Mouse (Mus musculus): Measurements from ENCODE around the gene Pex6. TPM values are rescaled to one million over a fixed set of nuclear protein-coding genes. Genes with fewer than 3 reads are reported as not detected.

Pex6 gene
- polyA plus RNA-seq, 1 experiment from 2014 or later = 21.9 TPM

DNA sequence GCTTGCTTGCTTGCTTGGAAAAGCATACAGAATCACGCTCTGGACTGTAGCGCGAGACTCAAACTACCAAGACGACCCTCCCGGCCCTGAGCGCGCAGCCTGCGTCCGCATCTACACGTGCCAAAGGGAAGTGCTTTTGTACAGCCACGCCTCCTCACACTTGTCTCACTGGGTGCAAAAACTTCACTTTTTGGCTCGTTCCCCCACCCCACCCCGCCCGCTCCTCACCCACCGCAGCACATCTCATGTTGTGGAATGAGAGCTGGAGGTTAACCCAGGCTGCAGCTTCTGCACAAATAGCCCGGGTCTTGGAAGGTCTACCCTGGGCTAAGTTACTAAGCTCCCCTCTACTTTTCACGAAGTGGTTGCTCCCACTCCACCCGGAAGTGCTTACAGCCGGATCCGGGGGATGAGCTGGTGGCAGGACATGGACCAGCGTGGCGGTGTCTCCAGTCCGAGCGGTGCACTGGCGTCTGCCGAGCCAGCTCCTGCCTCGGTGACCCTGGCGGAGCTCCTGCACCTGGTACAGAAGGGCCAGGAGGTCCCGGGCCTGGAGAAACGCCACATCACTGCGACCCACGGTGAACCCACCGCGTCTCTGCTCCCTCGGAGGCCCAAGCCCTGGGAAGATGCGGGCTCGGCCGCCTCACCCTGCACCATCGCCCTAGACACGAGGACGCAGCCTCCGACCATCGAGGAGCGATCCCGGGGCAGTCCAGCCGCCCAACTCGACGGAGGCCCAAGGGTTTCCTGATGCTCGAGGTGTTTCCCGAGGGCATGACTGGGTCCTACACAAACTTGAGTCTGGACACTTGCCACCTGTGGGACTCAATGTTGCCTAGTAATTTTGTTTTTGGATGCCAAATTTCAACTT is 61.4 kb downstream of the Pex6 start, which contains the start of gene 2310039H08Rik:
2310039H08Rik (plus strand) TSS at position 232 of the 874 bp plus-strand sequence.
- H3K36me3 ChIP-seq = peaks cover 36% of the 10 kb centered on the region
- under 1% methylated on average over 50 of the region's 50 CpGs for WGBS
- no peaks in the 10 kb centered on the region for H3K27me3 ChIP-seq (ENCODE audit: insufficient read depth, poor library complexity, severe bottlenecking)
- peak within 1 kb of the TSS; percentile 87 for H3K4me3 ChIP-seq
- no peaks in the 10 kb centered on the region for H3K9me3 ChIP-seq
- peaks cover 21% of the 10 kb centered on the region for H3K4me1 ChIP-seq
- peak within 1 kb of the TSS; percentile 90 for H3K27ac ChIP-seq
- peak; percentile 95 for DNase-seq (ENCODE audit: low spot score)

DNA sequence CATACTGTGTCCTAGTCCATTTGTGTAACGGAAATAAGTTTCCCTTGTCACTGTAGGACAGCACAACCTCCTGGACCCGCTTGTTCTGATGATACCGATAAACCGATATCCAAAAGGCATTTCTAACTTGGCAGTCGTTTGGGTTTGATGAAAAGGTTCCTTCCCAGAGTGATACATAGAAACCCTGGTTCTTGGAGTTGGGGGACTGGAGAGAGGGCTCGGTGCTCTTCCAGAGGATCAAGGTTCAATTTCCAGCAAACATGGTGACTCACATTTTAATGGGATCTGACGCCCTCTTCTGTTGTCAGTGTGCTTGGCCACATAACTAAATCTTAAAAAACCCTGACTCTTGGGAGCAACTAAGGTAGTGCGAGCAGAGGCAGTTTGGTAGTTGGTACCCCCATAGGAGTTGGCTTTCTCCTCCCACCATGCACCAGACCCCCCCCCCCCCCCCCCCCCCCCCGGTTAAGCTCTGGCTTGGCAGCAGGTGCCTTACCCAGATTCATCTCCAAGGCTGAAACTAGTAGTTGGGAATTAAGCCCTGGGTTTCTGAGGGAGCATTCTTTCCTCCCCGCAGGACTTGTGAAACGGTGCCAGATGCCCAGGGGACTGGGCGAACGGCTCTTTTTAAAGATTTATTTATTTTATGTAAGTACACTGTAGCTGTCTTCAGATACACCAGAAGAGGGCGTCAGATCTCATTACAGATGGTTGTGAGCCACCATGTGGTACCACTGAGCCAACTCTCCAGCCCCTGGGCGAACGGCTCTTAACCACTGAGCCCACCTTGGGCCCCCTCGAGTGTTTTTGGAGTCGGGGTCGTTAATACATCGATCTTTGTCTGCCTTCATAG is 62.2 kb downstream of the Pex6 start:
- Histone ChIP-seq H3K4me1 (peaks cover 16% of the 10 kb centered on the region), H3K36me3 (peaks cover 45% of the 10 kb centered on the region)
- WGBS = 9% methylated on average over 19 of the region's 20 CpGs

DNA sequence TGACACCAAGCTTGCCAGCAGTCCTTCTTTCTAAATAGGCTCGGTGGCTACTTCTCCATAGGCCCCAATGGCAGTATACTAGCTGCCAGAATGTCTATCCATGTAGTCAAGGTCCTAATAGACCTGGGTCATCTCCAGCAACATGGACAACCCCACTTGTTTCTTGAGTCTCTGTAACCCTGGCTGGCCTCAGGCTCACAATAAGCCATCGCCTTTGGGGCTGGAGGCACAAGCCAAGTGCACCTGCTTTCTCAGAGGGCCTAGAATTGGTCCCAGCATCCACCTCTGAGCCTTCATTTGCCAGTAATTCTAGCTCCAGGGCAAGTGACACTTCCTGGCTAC is 62.8 kb downstream of the Pex6 start:
- Histone ChIP-seq H3K36me3 (peaks cover 51% of the 10 kb centered on the region), H3K9me3 (no peaks in the 10 kb centered on the region), H3K4me1 (peaks cover 16% of the 10 kb centered on the region), H3K27ac (no peak overlapping the region; the same call in 1 of the 2 replicates), H3K4me3 (peak overlapping the region; percentile 87), H3K27me3 (ENCODE audit: insufficient read depth, poor library complexity, severe bottlenecking) (no peaks in the 10 kb centered on the region)
- no peak for DNase-seq (ENCODE audit: low spot score)
- 50% methylated on average over 2 of the region's 2 CpGs for WGBS

More for the DNA sequence above, 62.2 kb downstream of the Pex6 start:
- Histone ChIP-seq H3K27ac (peak overlapping the region; percentile 90), H3K27me3 (ENCODE audit: insufficient read depth, poor library complexity, severe bottlenecking) (no peaks in the 10 kb centered on the region), H3K4me3 (peak overlapping the region; percentile 87), H3K9me3 (no peaks in the 10 kb centered on the region)
- no peak for DNase-seq (ENCODE audit: low spot score)

DNA sequence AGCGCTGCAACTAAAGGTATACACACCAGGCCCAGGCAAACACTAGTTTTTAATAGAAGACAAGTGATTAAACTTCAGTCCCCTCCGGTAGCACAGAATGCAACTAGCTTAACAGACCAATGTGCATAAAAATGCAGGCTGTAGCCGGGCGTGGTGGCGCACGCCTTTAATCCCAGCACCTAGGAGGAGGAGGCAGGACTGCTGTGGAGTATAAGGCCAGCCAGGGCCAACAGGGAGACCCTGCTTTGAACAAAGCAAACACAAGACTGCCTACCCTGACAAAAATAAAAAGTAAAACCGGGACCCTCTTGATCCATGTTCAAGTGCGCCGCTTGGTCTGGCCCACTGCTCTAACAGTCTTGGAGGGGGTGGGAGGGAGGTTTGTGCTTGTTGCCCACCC is 63.8 kb downstream of the Pex6 start:
- Histone ChIP-seq H3K27ac (no peak overlapping the region), H3K9me3 (no peaks in the 10 kb centered on the region), H3K36me3 (peaks cover 60% of the 10 kb centered on the region), H3K27me3 (ENCODE audit: insufficient read depth, poor library complexity, severe bottlenecking) (no peaks in the 10 kb centered on the region), H3K4me3 (no peak overlapping the region), H3K4me1 (peaks cover 16% of the 10 kb centered on the region)
- 93% methylated on average over 9 of the region's 9 CpGs for WGBS
- DNase-seq (ENCODE audit: low spot score) = no peak

Other genes with a start within 250 kb of the Pex6 start
- 0.09 and 0.14 TPM in 2 replicates for gene Ttbk1, start 223.8 kb upstream of the Pex6 start, polyA plus RNA-seq (2016; fragmentation: Nextera tagmentation; extraction: Ambion mirVana)
- 36.5 and 52.8 TPM in 2 replicates for gene Dnph1, start 214.8 kb upstream of the Pex6 start, polyA plus RNA-seq (2016; fragmentation: Nextera tagmentation; extraction: Ambion mirVana)
- gene Cul9, start 165.1 kb upstream of the Pex6 start, polyA plus RNA-seq (2016; fragmentation: Nextera tagmentation; extraction: Ambion mirVana) = 4.8 and 5.3 TPM in 2 replicates
- 10.9 and 15.7 TPM in 2 replicates for gene Srf, start 155.3 kb upstream of the Pex6 start, polyA plus RNA-seq (2016; fragmentation: Nextera tagmentation; extraction: Ambion mirVana)
- gene Ptk7, start 82.0 kb upstream of the Pex6 start, polyA plus RNA-seq (2016; fragmentation: Nextera tagmentation; extraction: Ambion mirVana) = 65.4 and 67.7 TPM in 2 replicates
- 21.1 and 22.5 TPM in 2 replicates for gene Klc4, start 65.4 kb upstream of the Pex6 start, polyA plus RNA-seq (2016; fragmentation: Nextera tagmentation; extraction: Ambion mirVana)
- gene Mrpl2, start 65.2 kb upstream of the Pex6 start, polyA plus RNA-seq (2016; fragmentation: Nextera tagmentation; extraction: Ambion mirVana) = 131 and 151 TPM in 2 replicates
- gene Cul7, start 61.1 kb upstream of the Pex6 start, polyA plus RNA-seq (2016; fragmentation: Nextera tagmentation; extraction: Ambion mirVana) = 44.8 and 51.3 TPM in 2 replicates
- gene Rrp36, start 37.1 kb upstream of the Pex6 start, polyA plus RNA-seq (2016; fragmentation: Nextera tagmentation; extraction: Ambion mirVana) = 46.3 and 61.0 TPM in 2 replicates
- gene Mea1, start 32.7 kb upstream of the Pex6 start, polyA plus RNA-seq (2016; fragmentation: Nextera tagmentation; extraction: Ambion mirVana) = 143 and 180 TPM in 2 replicates
- gene Klhdc3, start 30.5 kb upstream of the Pex6 start, polyA plus RNA-seq (2016; fragmentation: Nextera tagmentation; extraction: Ambion mirVana) = 152 and 167 TPM in 2 replicates
- 76.8 and 103 TPM in 2 replicates for gene Ppp2r5d, start 6.4 kb upstream of the Pex6 start, polyA plus RNA-seq (2016; fragmentation: Nextera tagmentation; extraction: Ambion mirVana)
- 0.83 and 2.3 TPM in 2 replicates for gene Gnmt, start 17.7 kb downstream of the Pex6 start, polyA plus RNA-seq (2016; fragmentation: Nextera tagmentation; extraction: Ambion mirVana)
- 63.2 and 68.4 TPM in 2 replicates for gene Cnpy3, start 40.8 kb downstream of the Pex6 start, polyA plus RNA-seq (2016; fragmentation: Nextera tagmentation; extraction: Ambion mirVana)
- 0.39 and 0.60 TPM in 2 replicates for gene Ptcra, start 52.2 kb downstream of the Pex6 start, polyA plus RNA-seq (2016; fragmentation: Nextera tagmentation; extraction: Ambion mirVana)
- gene 2310039H08Rik, start 61.2 kb downstream of the Pex6 start, polyA plus RNA-seq (2016; fragmentation: Nextera tagmentation; extraction: Ambion mirVana) = 45.8 and 51.2 TPM in 2 replicates
- 130 and 184 TPM in 2 replicates for gene Rpl7l1, start 71.2 kb downstream of the Pex6 start, polyA plus RNA-seq (2016; fragmentation: Nextera tagmentation; extraction: Ambion mirVana)
- 3.3 and 3.4 TPM in 2 replicates for gene Bicral, start 147.0 kb downstream of the Pex6 start, polyA plus RNA-seq (2016; fragmentation: Nextera tagmentation; extraction: Ambion mirVana)
- 43.8 and 63.2 TPM in 2 replicates for gene Tbcc, start 179.2 kb downstream of the Pex6 start, polyA plus RNA-seq (2016; fragmentation: Nextera tagmentation; extraction: Ambion mirVana)
- gene Prph2, start 199.0 kb downstream of the Pex6 start, polyA plus RNA-seq (2016; fragmentation: Nextera tagmentation; extraction: Ambion mirVana) = not detected in 2 replicates

Measured in heart, embryonic 10.5 days (tissue).